Mouse (Mus musculus) layer of hippocampus, adult 9-11 months (tissue): ENCODE measurements at regions not wholly inside any gene's neighbourhood (a gene's known extent, or its start where the extent isn't known, plus 50 kb on each side); places are given as distances from the start of the nearest gene placed in this dataset.

Experiments used
- DNase-seq: peaks from one replicate; pipeline ENCODE4 v3.0.0; 2022

DNA sequence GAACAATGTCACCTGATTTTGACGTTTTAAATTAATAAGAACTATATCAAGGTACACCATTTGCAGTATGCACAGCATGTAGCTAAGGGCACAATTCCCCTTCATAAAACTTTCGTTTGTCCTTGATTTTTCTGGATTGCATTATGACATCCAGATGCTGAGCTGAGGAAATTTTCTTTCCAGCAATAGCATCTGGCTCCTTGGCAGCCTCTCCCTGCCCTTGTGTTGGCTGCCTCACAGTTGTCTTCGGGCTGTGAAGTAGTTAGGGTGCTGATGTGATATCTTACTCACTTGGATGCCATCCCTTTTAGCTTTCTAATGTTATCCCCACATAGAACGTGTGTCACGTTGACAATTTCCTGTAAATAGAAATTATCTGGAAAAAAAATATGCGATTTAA, 729.2 kb downstream of the Dach1 start:
- no peak for DNase-seq

DNA sequence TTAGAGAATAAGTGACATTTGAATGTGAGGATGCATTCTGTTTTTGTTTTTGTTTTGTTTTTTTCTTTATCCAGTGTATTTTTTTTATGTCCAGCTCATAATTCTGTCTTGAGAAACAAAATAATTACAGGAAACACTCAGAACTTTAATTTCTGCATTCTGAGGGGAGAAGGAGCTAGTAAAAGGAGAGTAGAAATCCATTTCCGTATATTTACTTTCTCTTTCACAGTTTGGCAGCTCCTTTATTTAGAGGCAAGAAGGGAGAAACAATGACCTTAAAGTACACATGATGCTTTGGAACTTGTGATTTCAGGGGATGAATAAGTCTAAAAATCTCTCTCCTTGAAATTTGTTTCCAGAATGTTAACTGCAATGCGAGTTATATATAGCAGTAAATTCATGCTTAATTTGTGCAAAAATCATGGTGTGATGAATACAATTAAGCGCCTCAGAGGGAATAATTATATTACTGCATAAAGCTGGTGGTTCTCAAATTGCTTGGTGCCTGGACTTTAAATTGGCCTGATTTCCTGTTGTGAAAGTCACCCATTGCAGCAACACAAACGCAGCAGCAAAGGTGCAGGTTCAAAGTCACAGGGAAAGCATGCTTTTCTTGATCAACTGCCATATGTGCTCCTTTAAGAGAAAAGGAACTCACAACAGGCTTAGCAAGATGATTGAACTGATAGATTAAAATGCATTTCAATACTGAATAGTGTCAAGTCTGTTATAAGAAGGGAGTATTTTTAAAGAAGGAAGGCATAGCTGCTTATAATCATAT, 733.9 kb downstream of the Dach1 start:
- DNase-seq, result no peak

DNA sequence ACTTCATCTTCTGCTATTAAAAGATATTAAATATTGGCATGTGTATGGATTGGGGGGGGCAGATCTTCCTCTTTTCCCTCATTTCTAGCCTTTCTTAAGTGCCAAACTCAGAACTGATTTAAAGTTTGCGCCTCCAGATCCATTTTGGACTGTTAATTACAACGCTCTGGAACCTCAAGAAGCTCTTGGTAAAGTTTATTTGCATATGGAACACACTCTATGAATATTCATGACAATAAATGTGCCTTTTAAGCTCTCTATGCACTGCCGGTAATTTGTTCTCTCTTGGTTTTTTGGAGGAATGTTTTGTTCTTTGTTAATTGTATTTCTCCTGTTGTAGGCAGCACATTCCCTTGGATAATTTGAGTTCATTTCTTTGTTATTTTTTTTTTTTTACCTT, 738.3 kb downstream of the Dach1 start:
- no peak for DNase-seq

DNA sequence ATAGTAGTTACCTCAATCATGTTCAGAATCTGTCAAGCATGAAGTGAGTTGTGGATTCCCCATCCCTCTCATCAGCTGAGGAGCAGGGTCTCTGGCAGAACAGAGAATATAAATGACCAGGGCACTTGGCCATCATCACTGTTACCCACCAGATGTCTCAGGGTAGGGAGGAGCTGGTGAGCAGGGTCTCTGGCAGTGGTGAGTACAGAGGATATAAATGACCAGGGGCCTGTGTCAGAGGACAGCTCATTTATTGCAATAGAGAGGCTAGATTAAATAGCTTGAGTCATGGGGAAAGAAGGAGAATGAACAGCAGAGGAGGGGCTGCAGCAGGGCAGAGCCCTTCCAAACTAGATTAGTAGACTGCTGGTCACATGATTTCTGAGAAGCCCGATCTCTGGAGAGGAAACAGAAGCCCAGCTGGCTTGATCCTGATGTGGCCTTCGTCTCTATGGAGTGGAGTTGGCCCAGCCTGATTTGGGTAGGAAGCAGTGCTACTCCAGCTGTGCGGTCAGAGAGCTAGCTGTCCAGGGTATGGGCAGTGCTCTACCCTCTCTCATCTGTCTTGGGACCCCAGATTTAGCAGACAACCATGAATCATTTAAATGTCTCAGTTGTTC, 766.3 kb downstream of the Dach1 start:
- DNase-seq, result no peak

DNA sequence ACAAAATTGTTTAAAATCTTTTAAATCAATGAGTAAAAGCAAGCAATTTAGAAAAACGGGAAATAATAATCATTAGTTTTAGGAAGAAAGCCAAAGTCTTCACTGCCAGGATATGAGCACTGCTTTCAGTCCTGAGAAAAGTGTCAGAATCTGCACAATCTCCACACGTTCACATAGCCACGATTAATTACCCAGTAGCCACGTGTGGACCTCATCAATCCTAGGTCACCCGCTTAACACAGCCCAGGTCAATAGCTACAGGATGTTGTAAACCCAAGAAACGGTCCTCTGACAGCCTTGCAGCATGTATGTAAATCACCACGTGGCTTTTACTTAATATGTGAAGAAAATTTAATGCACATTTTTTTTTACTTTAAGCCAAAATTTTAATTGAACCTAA, 773.2 kb downstream of the Dach1 start:
- DNase-seq, result no peak

DNA sequence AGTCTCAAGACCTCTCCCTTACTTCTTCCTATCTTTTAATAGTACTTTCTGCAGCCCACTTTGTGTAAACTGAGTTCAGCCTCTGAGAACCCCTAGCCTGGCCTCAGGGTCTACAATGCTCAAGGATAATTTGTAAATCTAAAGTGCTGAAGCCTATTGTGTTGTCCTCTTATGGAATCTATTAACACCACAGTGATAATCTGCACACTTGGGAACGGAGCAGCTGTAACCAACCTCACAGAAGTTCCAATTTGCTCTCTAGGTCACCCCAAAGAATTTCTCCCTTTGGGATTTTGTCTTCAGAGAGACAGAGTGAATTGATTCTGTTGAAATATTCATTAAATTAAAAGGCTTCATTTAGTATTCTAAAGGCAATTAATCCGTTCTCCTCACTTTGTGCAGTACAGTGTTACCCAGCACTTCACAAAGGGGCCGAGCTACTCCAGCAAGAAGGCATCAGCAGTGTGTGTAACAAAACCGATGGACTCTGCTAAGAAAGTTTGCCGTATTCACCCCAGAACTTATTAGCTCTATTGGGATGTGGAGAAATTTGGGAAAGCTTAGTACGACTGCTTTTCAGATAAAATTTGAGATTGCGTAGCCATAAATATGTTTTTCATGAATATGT, 773.7 kb downstream of the Dach1 start:
- no peak for DNase-seq

DNA sequence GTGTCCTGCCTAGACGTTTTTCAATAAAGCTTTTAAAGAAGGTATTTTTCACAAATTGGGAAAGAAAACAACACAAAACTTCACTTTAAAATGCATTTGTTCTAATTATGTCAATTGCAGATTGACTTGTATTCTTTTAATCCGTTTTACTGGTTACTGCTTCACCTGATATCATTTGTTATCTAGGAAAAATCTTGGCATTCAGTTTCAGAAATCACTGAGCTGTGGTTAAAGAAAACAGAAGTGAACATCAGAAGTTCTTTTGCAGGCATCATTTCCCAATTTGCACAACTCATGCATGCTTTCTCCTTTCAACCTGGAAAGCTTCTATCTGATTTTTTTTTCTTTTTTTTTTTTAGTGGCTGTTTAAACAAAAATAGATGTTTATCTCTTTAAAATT, 780.6 kb downstream of the Dach1 start:
- no peak for DNase-seq

DNA sequence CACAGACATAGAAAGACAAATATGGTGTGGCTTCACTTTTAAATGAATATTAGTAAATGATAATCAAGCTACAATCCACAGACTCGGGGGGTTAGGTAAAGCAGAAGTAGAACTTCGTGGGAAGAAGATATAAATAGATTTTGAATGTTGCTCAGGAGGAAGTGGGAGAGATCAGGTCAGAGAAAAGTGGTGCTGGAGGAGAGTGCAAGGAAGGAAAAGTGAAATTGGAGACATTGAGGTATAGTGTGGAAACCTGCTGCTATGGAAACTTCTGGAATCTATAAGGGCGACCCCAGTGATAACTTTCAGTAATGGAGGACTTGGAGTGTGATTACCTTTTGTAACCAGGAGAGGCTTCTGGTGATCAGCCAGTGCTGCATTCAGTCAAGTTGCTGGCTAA, 789.4 kb downstream of the Dach1 start:
- DNase-seq, result no peak

DNA sequence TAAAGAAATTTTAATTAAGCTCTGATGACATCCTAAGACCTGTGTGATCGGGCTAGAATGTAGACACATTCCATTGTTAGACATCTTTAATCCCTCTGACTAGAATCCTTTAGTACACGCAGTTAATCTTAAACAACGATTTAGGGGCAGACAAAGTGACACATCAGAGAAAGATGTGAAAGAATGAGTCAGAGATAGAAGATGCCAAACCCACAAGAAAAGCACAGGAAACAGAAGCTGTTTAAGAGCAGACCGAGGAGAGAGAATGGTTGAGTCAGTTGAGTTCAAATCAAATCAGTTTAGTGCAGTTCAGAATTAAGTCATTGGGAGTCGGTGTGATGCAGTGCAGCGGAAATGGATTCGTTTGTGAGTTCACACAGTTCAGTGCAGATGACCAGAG, 812.6 kb downstream of the Dach1 start:
- DNase-seq, result no peak

DNA sequence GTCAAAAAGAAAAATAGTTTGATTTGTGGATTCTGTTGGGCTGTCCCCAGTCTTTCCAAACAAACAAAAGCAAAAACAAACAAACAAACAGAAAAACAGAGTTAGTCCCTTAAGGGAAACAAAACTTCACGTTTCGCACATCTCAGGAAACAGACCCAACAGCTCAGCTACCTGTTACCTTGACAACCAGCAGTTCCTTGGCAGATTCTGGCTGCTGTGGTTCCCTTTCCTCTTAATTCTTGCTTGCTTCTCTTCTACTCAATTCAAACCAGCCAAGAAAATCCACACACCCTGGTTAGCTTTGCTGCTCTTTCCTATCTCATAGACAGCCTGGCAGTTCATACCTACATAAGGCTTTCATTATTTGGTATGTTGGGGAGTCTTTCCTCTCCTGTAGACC, 821.6 kb downstream of the Dach1 start:
- no peak for DNase-seq

DNA sequence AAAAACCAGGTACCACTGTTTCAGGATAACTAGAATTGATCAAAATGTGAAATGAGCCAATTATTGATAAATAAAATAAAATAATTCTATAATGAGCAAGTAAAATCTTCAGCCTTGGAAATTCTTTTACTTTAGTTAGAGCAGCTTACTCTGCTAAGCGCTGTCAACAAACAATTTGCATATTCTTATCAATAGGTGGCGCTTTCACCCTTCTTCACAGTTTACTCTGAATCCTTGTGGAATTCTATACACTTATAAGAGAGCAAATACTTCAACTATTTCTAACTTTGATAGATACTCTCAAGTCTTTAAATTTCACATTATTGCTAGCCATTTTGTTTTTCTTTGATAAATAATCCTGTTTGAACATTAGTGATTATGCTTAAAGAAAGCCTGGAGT, 812.5 kb upstream of the Klhl1 start:
- DNase-seq, result no peak

DNA sequence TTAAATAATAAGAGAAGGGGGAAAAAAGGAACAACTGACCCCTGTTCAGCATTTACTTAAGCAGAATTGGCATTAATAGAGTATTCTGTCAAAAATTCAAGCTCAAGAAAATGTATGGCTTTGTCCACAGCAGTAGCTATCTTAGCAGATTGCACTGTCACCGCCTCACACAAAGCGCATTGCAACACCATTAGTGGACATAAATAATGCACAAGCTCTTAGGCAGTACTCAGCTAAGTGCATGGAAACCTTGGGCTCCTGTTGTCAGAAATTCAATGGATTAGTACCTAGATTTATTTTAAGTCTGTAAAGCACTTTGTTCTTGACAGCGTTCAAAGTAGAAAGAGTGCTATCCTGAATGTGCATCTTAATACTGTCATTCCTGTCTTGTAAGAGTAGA, 811.1 kb upstream of the Klhl1 start:
- no peak for DNase-seq

DNA sequence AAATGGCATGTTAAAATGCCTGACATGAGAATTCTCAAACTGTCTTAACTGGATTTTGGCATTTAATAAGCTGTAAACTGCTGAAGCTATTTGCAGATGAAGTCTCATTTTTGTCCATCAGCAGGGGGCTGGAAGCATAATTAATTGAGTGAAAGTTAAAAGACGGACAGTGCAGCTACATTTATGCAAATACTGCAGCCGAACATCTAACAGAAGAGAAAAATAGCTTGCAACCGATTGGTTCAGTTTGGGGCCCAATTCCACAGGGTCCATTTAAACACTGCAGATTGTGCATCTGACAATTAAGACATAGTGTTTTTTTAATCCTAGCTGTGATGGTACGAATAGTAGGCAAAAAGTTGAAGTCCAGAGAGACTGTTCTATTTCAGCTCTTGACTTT, 774.2 kb upstream of the Klhl1 start:
- no peak for DNase-seq

DNA sequence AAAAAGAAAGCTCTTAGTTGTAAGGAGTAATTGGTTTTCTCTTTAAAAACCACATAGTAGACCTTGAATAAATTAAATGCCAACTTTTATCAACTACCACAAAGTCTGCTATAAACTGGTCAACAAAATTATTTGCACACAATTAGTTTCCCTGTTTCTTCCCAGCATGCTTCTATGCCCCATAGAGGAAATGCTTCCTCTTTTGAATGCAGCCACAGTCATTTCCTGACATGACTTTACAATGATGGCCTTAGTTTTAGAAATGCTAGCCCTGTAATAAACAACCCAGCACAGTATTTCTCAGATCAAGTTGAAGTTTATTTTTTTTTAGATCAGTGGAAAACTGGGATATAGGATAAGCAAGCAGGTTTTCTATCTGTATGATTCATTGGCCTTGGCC, 768.5 kb upstream of the Klhl1 start:
- no peak for DNase-seq

DNA sequence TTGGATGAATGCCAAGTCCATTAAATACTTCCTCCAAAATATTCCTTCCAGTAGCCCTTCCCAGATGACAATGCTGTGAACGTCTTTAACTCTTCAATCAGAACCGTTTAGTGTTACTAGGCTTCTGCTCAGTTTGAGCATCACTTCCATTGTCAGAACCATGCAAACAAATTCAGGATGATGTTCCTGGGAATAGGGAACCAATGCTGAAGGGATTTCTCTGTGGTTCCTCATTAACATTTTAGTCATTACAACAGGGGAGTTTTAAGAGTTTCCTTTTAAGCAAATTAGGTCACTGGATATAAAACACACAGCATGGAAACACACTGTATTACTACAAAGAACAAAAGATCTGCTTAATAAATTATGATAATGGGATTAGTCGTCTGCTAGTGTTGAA, 739.6 kb upstream of the Klhl1 start:
- no peak for DNase-seq
